Mouse (Mus musculus): Measurements from ENCODE around the gene Gpx8. TPM values are rescaled to one million over a fixed set of nuclear protein-coding genes. Genes with fewer than 3 reads are reported as not detected.

Gpx8 gene
- total RNA-seq, 2 experiments from 2014 or later, result 9.3 to 9.5 TPM

Small RNA genes within 50 kb of the gene (microRNA-seq; reads per million reads assigned to microRNA genes)
- gene Mir449a, result 44.9 reads per million, percentile 48 among the genes with 10 or more reads in this experiment
- not detected for gene Mir449b
- gene Mir449c, result not detected

Other genes with a start within 250 kb of the Gpx8 start
- 10 to 100 TPM; 24.6 to 30.9 TPM for gene Plpp1, start 245.6 kb downstream of the Gpx8 start, total RNA-seq (2021)
- gene Mtrex, start 119.0 kb downstream of the Gpx8 start, total RNA-seq (2021), result 10 to 100 TPM; 39.3 to 45.5 TPM
- 10 to 100 TPM; 19.1 to 21.0 TPM for gene Dhx29, start 119.0 kb downstream of the Gpx8 start, total RNA-seq (2021)
- 1 to 10 TPM; 1.7 to 1.8 TPM for gene Ccno, start 58.6 kb downstream of the Gpx8 start, total RNA-seq (2021)
- gene Mcidas, start 52.6 kb downstream of the Gpx8 start, total RNA-seq (2021), result under 1 TPM; 0.39 to 0.69 TPM
- not detected for gene Cdc20b, start 11.3 kb downstream of the Gpx8 start, total RNA-seq (2021)
- gene Gzma, start 54.6 kb upstream of the Gpx8 start, total RNA-seq (2021), result not detected
- under 1 TPM; 0.25 to 0.32 TPM for gene Esm1, start 163.2 kb upstream of the Gpx8 start, total RNA-seq (2021)
- gene Gzmk, start 179.5 kb upstream of the Gpx8 start, total RNA-seq (2021), result under 1 TPM in 1 of 2 experiments, not detected in 1; 0.52 TPM
- 1 to 10 TPM in 1 of 2 experiments, under 1 TPM in 1; 0.88 to 1.1 TPM for gene BC067074, start 246.7 kb upstream of the Gpx8 start, total RNA-seq (2021)